Mouse (Mus musculus): ENCODE data around the gene Raver1.

Gene Raver1

GRCm38 (mm10) chr9:21036666-21037065 is 55.1 kb downstream of the Raver1 start:
- no peak for DNase-seq

- DNase-seq: no peak
These were observed 55.6 kb downstream of the Raver1 start for GRCm38 (mm10) chr9:21036161-21036560.

- no peak for DNase-seq
These were observed 56.2 kb downstream of the Raver1 start for GRCm38 (mm10) chr9:21035586-21035985.

- DNase-seq: no peak
These were observed 57.2 kb downstream of the Raver1 start for GRCm38 (mm10) chr9:21034481-21035085.

GRCm38 (mm10) chr9:21033136-21033535 is 58.7 kb downstream of the Raver1 start:
- no peak for DNase-seq

GRCm38 (mm10) chr9:21032491-21032890 is 59.3 kb downstream of the Raver1 start:
- DNase-seq: no peak

GRCm38 (mm10) chr9:21031896-21032351 is 59.9 kb downstream of the Raver1 start, which contains the start of gene Icam5:
Gene Icam5 (plus strand): TSS chr9:21032073.
- peak; percentile 75 for DNase-seq

- peak; percentile 69 for DNase-seq
These were observed 60.4 kb downstream of the Raver1 start for GRCm38 (mm10) chr9:21031251-21031895.

- peak; percentile 82 for DNase-seq
These were observed 61.0 kb downstream of the Raver1 start for GRCm38 (mm10) chr9:21030781-21031250.

- DNase-seq: no peak
These were observed 61.7 kb downstream of the Raver1 start for GRCm38 (mm10) chr9:21030055-21030600.

- peak; percentile 75 for DNase-seq
These were observed 62.3 kb downstream of the Raver1 start, which contains the start of gene Icam4 for GRCm38 (mm10) chr9:21029291-21030054. Gene Icam4 (plus strand): TSS chr9:21029373.

- no peak for DNase-seq
These were observed 63.2 kb downstream of the Raver1 start for GRCm38 (mm10) chr9:21028560-21029110.

- DNase-seq: no peak
These were observed 64.0 kb downstream of the Raver1 start for GRCm38 (mm10) chr9:21027774-21028290.

- DNase-seq: no peak
These were observed 65.0 kb downstream of the Raver1 start for GRCm38 (mm10) chr9:21026849-21027248.

- no peak for DNase-seq
These were observed 66.5 kb downstream of the Raver1 start for GRCm38 (mm10) chr9:21025258-21025810.

Data from right cerebral cortex, postnatal 4 days (tissue).